Mouse (Mus musculus): ENCODE results near the gene Cdh18.

DNA sequence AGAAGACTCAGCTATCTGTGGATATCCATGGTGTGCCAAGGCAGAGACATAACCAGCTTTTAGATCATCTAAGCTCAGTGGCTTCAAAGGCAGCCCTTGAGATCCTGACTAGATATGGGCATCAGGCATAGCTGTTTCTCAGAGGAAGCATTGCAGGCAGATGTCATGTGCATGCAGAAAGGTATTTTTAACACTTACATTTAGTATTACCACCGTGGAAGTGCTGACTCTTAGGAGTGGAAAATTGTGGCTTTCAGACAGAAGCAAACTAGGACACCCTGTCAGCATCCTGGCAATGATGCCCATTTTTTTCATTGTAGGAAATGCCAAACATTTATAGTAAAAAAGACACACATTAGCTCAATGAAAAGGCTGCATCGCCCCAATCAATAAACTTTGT is 503.2 kb downstream of the Cdh18 start:
- no peak for TF ChIP-seq CTCF (IDR thresholded peaks at IDR 0.05)
- TF ChIP-seq EP300 (IDR thresholded peaks at IDR 0.05) = no peak
